Mouse (Mus musculus): ENCODE measurements around the gene H2-Aa.

DNA sequence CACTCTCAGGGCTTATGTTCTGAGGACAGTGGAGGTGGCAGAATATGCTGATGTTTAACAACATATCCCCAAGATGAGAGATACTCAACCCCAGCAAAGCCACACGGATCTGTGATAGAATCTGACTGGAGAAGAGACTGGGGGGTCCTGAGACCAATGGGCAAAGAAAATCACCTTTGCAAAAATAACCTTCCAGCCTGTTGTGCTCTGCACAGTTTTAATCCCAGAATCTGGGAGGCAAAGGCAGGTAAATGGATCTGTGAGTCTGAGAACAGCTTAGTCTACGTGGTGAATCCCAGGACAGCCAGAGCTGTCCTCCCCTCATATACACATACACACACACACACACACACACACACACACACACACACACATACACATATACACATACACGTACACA, 38.3 kb downstream of the H2-Aa start:
- TF ChIP-seq EP300 (IDR thresholded peaks at IDR 0.05; ENCODE audit: low read depth) (no peak), CTCF (IDR thresholded peaks at IDR 0.05; ENCODE audit: low read depth) (no peak)

Measured in heart, postnatal 0 days (tissue).